Mouse (Mus musculus) forebrain, embryonic 14.5 days (tissue): ENCODE results near the gene Tenm2. TPM values are rescaled to one million over a fixed set of nuclear protein-coding genes. Genes with fewer than 3 reads are reported as not detected.

Experiments
- ATAC-seq: fragments of 200-750 bp; cut with Nextera tagmentation; 2 replicates; pipeline ENCODE4 v1.8.0; 2017; ENCODE audit warnings: mild to moderate bottlenecking, moderate library complexity
- DNase-seq: peaks from one replicate; pipeline ENCODE4 v3.0.0-alpha.2; 2015; ENCODE audit warnings: low spot score
- H3K27ac ChIP-seq: fragments of 300-500 bp; sonication (generic); 2 replicates; pipeline ENCODE4 v1.5.1; 2014; ENCODE audit warnings: low read depth, mild to moderate bottlenecking, control low read depth, low read length, moderate library complexity
- H3K27me3 ChIP-seq: fragments of 300-500 bp; sonication (generic); replicated peaks from 2 replicates; pipeline ENCODE4 v1.6.1; 2014; ENCODE audit warnings: low read length, control low read depth, mixed read lengths; ENCODE audit not compliant: control insufficient read depth, insufficient read depth
- H3K36me3 ChIP-seq: fragments of 300-500 bp; sonication (generic); 2 replicates; pipeline ENCODE4 v1.6.1; 2014; ENCODE audit warnings: low read length, control low read depth; ENCODE audit not compliant: control insufficient read depth, insufficient read depth
- H3K4me1 ChIP-seq: fragments of 300-500 bp; sonication (generic); 2 replicates; pipeline ENCODE4 v1.6.1; 2014; ENCODE audit warnings: antibody characterized with exemption, low read length, control low read depth; ENCODE audit not compliant: control insufficient read depth, insufficient read depth
- H3K4me2 ChIP-seq: fragments of 300-500 bp; sonication (generic); 2 replicates; pipeline ENCODE4 v1.6.1; 2014; ENCODE audit warnings: mild to moderate bottlenecking, control low read depth, low read length
- H3K4me3 ChIP-seq: fragments of 300-500 bp; sonication (generic); 2 replicates; pipeline ENCODE4 v1.5.1; 2014; ENCODE audit warnings: low read depth, low read length, control low read depth
- H3K9ac ChIP-seq: fragments of 300-500 bp; sonication (generic); 2 replicates; pipeline ENCODE4 v1.6.1; 2014; ENCODE audit warnings: mild to moderate bottlenecking, low read length, control low read depth, moderate library complexity
- H3K9me3 ChIP-seq: fragments of 300-500 bp; sonication (generic); replicated peaks from 2 replicates; pipeline ENCODE4 v1.6.1; 2016; ENCODE audit warnings: low read length, control low read depth, mixed read lengths; ENCODE audit not compliant: control insufficient read depth
- WGBS: fragments of 180-500 bp; shearing (Covaris S2); extraction: QIAGEN DNeasy Blood & Tissue Kit; methylation state at CpG from one replicate; pipeline ENCODE4 v1.1.7; 2014; 5-methylcytosine and 5-hydroxymethylcytosine counted together
- polyA plus RNA-seq: library from polyadenylated mRNA; unstranded; fragments of >200 nt; fragmentation: Nextera tagmentation; extraction: Ambion mirVana; gene quantifications from 2 replicates; pipeline ENCODE4 v1.2.1, GENCODE M21; 2014

The Tenm2 gene
- polyA plus RNA-seq, 1 experiment from 2014 or later = 16.0 TPM

- ATAC-seq (peak; percentile 54; the same call in 1 of the 2 replicates), DNase-seq (peak; percentile 42)
- Histone ChIP-seq H3K9me3 (no peaks in the 10 kb centered on the region), H3K4me2 (no peak overlapping the region), H3K27ac (no peak overlapping the region), H3K27me3 (no peaks in the 10 kb centered on the region), H3K36me3 (no peaks in the 10 kb centered on the region), H3K9ac (no peak overlapping the region), H3K4me1 (no peaks in the 10 kb centered on the region), H3K4me3 (no peak overlapping the region)
- WGBS = 1% methylated on average over 2 of the region's 2 CpGs
These were observed 333.5 kb downstream of the Tenm2 start for GRCm38 (mm10) chr11:36902302-36902701.

- no peak for ATAC-seq
- Histone ChIP-seq H3K36me3 (no peaks in the 10 kb centered on the region), H3K27me3 (no peaks in the 10 kb centered on the region), H3K4me1 (no peaks in the 10 kb centered on the region), H3K4me3 (no peak overlapping the region), H3K27ac (no peak overlapping the region), H3K4me2 (no peak overlapping the region), H3K9ac (no peak overlapping the region), H3K9me3 (no peaks in the 10 kb centered on the region)
- DNase-seq = no peak
- 82% methylated on average over 3 of the region's 3 CpGs for WGBS
These were observed 342.7 kb downstream of the Tenm2 start for GRCm38 (mm10) chr11:36893061-36893460.

GRCm38 (mm10) chr11:36891106-36891505, 344.7 kb downstream of the Tenm2 start:
- Histone ChIP-seq H3K36me3 (no peaks in the 10 kb centered on the region), H3K27ac (no peak overlapping the region), H3K4me2 (no peak overlapping the region), H3K27me3 (no peaks in the 10 kb centered on the region), H3K9me3 (no peaks in the 10 kb centered on the region), H3K9ac (no peak overlapping the region), H3K4me3 (no peak overlapping the region), H3K4me1 (0 out of 2 replicates have a peak, but pooled peaks cover 2% of the 10 kb centered on the region)
- ATAC-seq (no peak), DNase-seq (peak; percentile 31)
- WGBS = 33% methylated on average over 3 of the region's 3 CpGs

GRCm38 (mm10) chr11:36887490-36887889, 348.3 kb downstream of the Tenm2 start:
- Histone ChIP-seq H3K9me3 (no peaks in the 10 kb centered on the region), H3K27ac (no peak overlapping the region), H3K4me1 (0 out of 2 replicates have a peak, but pooled peaks cover 2% of the 10 kb centered on the region), H3K9ac (no peak overlapping the region), H3K4me2 (no peak overlapping the region), H3K4me3 (no peak overlapping the region), H3K27me3 (no peaks in the 10 kb centered on the region), H3K36me3 (no peaks in the 10 kb centered on the region)
- ATAC-seq = no peak
- DNase-seq = peak; percentile 32
- WGBS = 20% methylated on average over 7 of the region's 7 CpGs

GRCm38 (mm10) chr11:36886147-36886546, 349.6 kb downstream of the Tenm2 start:
- ATAC-seq (no peak), DNase-seq (no peak)
- Histone ChIP-seq H3K4me2 (no peak overlapping the region), H3K27me3 (no peaks in the 10 kb centered on the region), H3K9ac (no peak overlapping the region), H3K27ac (no peak overlapping the region), H3K4me1 (0 out of 2 replicates have a peak, but pooled peaks cover 2% of the 10 kb centered on the region), H3K4me3 (no peak overlapping the region), H3K36me3 (no peaks in the 10 kb centered on the region), H3K9me3 (no peaks in the 10 kb centered on the region)
- 81% methylated on average over 3 of the region's 3 CpGs for WGBS

- Histone ChIP-seq H3K9ac (no peak overlapping the region), H3K4me2 (no peak overlapping the region), H3K4me3 (no peak overlapping the region), H3K4me1 (no peaks in the 10 kb centered on the region), H3K27me3 (no peaks in the 10 kb centered on the region), H3K36me3 (no peaks in the 10 kb centered on the region), H3K9me3 (no peaks in the 10 kb centered on the region), H3K27ac (no peak overlapping the region)
- WGBS = 38% methylated on average over 4 of the region's 4 CpGs
- ATAC-seq (no peak), DNase-seq (peak; percentile 24)
These were observed 362.8 kb downstream of the Tenm2 start for GRCm38 (mm10) chr11:36872961-36873360.

- no peak overlapping the region for H3K4me3 ChIP-seq
- ATAC-seq (no peak), DNase-seq (no peak)
- no peaks in the 10 kb centered on the region for H3K27me3 ChIP-seq
- no peak overlapping the region for H3K9ac ChIP-seq
- H3K4me1 ChIP-seq = no peaks in the 10 kb centered on the region
- H3K27ac ChIP-seq = no peak overlapping the region
- WGBS = 66% methylated on average over 5 of the region's 5 CpGs
- H3K9me3 ChIP-seq = no peaks in the 10 kb centered on the region
- H3K36me3 ChIP-seq = no peaks in the 10 kb centered on the region
- H3K4me2 ChIP-seq = no peak overlapping the region
These were observed 365.2 kb downstream of the Tenm2 start for GRCm38 (mm10) chr11:36870548-36870947.

- Histone ChIP-seq H3K4me2 (no peak overlapping the region), H3K27me3 (no peaks in the 10 kb centered on the region), H3K9ac (no peak overlapping the region), H3K27ac (no peak overlapping the region), H3K36me3 (no peaks in the 10 kb centered on the region), H3K4me1 (no peaks in the 10 kb centered on the region), H3K9me3 (no peaks in the 10 kb centered on the region), H3K4me3 (no peak overlapping the region)
- 75% methylated on average over 3 of the region's 3 CpGs for WGBS
- ATAC-seq (no peak), DNase-seq (no peak)
These were observed 384.1 kb downstream of the Tenm2 start for GRCm38 (mm10) chr11:36851690-36852089.

- Histone ChIP-seq H3K27me3 (no peaks in the 10 kb centered on the region), H3K27ac (no peak overlapping the region), H3K36me3 (no peaks in the 10 kb centered on the region), H3K4me2 (no peak overlapping the region), H3K4me1 (no peaks in the 10 kb centered on the region), H3K4me3 (no peak overlapping the region), H3K9me3 (no peaks in the 10 kb centered on the region), H3K9ac (no peak overlapping the region)
- ATAC-seq (no peak), DNase-seq (no peak)
- WGBS = 86% methylated on average over 6 of the region's 6 CpGs
These were observed 388.3 kb downstream of the Tenm2 start for GRCm38 (mm10) chr11:36847451-36847850.
